In genomic region chr10:128218387-128219117, GRCm38 (mm10) we compare ENCODE assay signal across 35 mouse cellular contexts. TPM values are rescaled to one million over a fixed set of nuclear protein-coding genes. Genes with fewer than 3 reads are reported as not detected.
DNase-seq lines count a peak whose midpoint lies in the region; ATAC-seq lines count a peak whose summit lies in the region.
"Had no signal": no experiment of that assay in that cellular context is flagged by ENCODE, and none has a peak within 500 bp of the region (broad histone marks: within the 10 kb centered on the region; RNA-seq: fewer than 3 reads in every experiment).

No protein-coding gene starts in this region.

- peak; percentile 84 for ATAC-seq in common myeloid progenitor, adult 5-6 weeks (replicated peaks; ENCODE audit: low read depth, poor library complexity, severe bottlenecking)
- peak; percentile 86 for ATAC-seq in liver, embryonic 11.5 days (replicated peaks; ENCODE audit: low FRiP score)
- ATAC-seq in liver, embryonic 16.5 days (ENCODE audit: low read depth) = peak; percentile 82
- ATAC-seq: forebrain, embryonic 14.5 days; intestine, embryonic 16.5 days; midbrain, embryonic 13.5 days had no signal

- no peak overlapping the region for H3K4me3 ChIP-seq in liver, embryonic 11.5 days (ENCODE audit: low read depth, low read length)
- no peak overlapping the region for H3K4me3 ChIP-seq in liver, embryonic 16.5 days (ENCODE audit: low read depth, low read length)
- H3K4me3 ChIP-seq: embryonic facial prominence, embryonic 10.5 days; embryonic facial prominence, embryonic 15.5 days; heart, embryonic 10.5 days; heart, embryonic 15.5 days; hindbrain, embryonic 13.5 days; megakaryocyte, embryonic 14.5 days; midbrain, embryonic 13.5 days; neural tube, embryonic 13.5 days had no signal

- H3K4me2 ChIP-seq in liver, embryonic 11.5 days = no peak overlapping the region
- H3K4me2 ChIP-seq in liver, embryonic 16.5 days (ENCODE audit: low read depth, low read length) = no peak overlapping the region
- H3K4me2 ChIP-seq: embryonic facial prominence, embryonic 15.5 days; heart, embryonic 15.5 days; hindbrain, embryonic 13.5 days; midbrain, embryonic 13.5 days; neural tube, embryonic 13.5 days had no signal

- no peak overlapping the region for H3K9ac ChIP-seq in liver, embryonic 11.5 days (ENCODE audit: low read depth, low read length)
- peak overlapping the region; percentile 24; the same call in 1 of the 2 replicates for H3K9ac ChIP-seq in liver, embryonic 16.5 days (ENCODE audit: low read depth, low read length)
- H3K9ac ChIP-seq: embryonic facial prominence, embryonic 15.5 days; heart, embryonic 15.5 days; hindbrain, embryonic 13.5 days; midbrain, embryonic 13.5 days; neural tube, embryonic 13.5 days had no signal

- 78% methylated on average over 18 of the region's 18 CpGs for WGBS in liver, embryonic 11.5 days
- WGBS in liver, embryonic 16.5 days (ENCODE audit: insufficient replicate concordance) = 41% methylated on average over 18 of the region's 18 CpGs

- no peak for DNase-seq in liver, embryonic 11.5 days (ENCODE audit: low spot score)
- no peak for DNase-seq in heart, postnatal 14 days
- DNase-seq in adrenal gland, postnatal 25 days = no peak
- no peak for DNase-seq in thymus, postnatal 25 days
- DNase-seq: adrenal gland, adult 8-10 months; B cell, adult 2 months; cerebellum, adult 11 months; cerebellum, adult 9-11 months; gastrocnemius, postnatal 25 days; heart, adult 11 months; heart, postnatal 36 days; kidney, adult 8-10 months; lung, postnatal 36 days had no signal

- peak overlapping the region; percentile 6 for H3K27ac ChIP-seq in liver, embryonic 11.5 days (ENCODE audit: low read depth, low read length)
- H3K27ac ChIP-seq in liver, embryonic 16.5 days (ENCODE audit: low read length) = peak overlapping the region; percentile 64; the same call in 1 of the 2 replicates
- H3K27ac ChIP-seq: embryonic facial prominence, embryonic 10.5 days; embryonic facial prominence, embryonic 15.5 days; heart, embryonic 10.5 days; heart, embryonic 15.5 days; hindbrain, embryonic 13.5 days; kidney, postnatal 0 days; midbrain, embryonic 13.5 days; neural tube, embryonic 13.5 days had no signal

- H3K9me3 ChIP-seq in liver, embryonic 11.5 days (ENCODE audit: control insufficient read depth, low read length) = no peaks in the 10 kb centered on the region
- no peaks in the 10 kb centered on the region for H3K9me3 ChIP-seq in liver, embryonic 16.5 days (replicated peaks; ENCODE audit: control insufficient read depth, low read length)
- H3K9me3 ChIP-seq: embryonic facial prominence, embryonic 10.5 days; embryonic facial prominence, embryonic 15.5 days; heart, embryonic 10.5 days; heart, embryonic 15.5 days; hindbrain, embryonic 13.5 days; megakaryocyte, embryonic 14.5 days; midbrain, embryonic 13.5 days; neural tube, embryonic 13.5 days had no signal

- H3K36me3 ChIP-seq in liver, embryonic 11.5 days (ENCODE audit: control insufficient read depth, insufficient read depth, low read length) = no peaks in the 10 kb centered on the region
- H3K36me3 ChIP-seq in liver, embryonic 16.5 days (ENCODE audit: control insufficient read depth, insufficient read depth) = no peaks in the 10 kb centered on the region
- H3K36me3 ChIP-seq: embryonic facial prominence, embryonic 10.5 days; embryonic facial prominence, embryonic 15.5 days; heart, embryonic 10.5 days; heart, embryonic 15.5 days; hindbrain, embryonic 13.5 days; midbrain, embryonic 13.5 days; neural tube, embryonic 13.5 days had no signal

- H3K4me1 ChIP-seq in liver, embryonic 11.5 days (replicated peaks; ENCODE audit: control insufficient read depth, insufficient read depth, low read length) = peaks cover 13% of the 10 kb centered on the region; the same call in 1 of the 2 replicates
- H3K4me1 ChIP-seq in liver, embryonic 16.5 days (ENCODE audit: control insufficient read depth, low read depth, low read length) = peaks cover 17% of the 10 kb centered on the region
- H3K4me1 ChIP-seq: embryonic facial prominence, embryonic 15.5 days; heart, embryonic 15.5 days; hindbrain, embryonic 13.5 days; midbrain, embryonic 13.5 days; neural tube, embryonic 13.5 days had no signal

- intact Hi-C loops in heart, postnatal 14 days (cut with DNase I) = no loop called here

- H3K27me3 ChIP-seq in liver, embryonic 11.5 days (replicated peaks; ENCODE audit: control insufficient read depth, insufficient read depth, low read length) = no peaks in the 10 kb centered on the region
- H3K27me3 ChIP-seq in liver, embryonic 16.5 days (ENCODE audit: control insufficient read depth, insufficient read depth, low read depth, low read length) = no peaks in the 10 kb centered on the region
- H3K27me3 ChIP-seq: embryonic facial prominence, embryonic 15.5 days had no signal

RNA-seq across cellular contexts. Expression of gene Spryd4, which starts 6.9 kb away (rescaled TPM):
- 18.1 and 24.8 TPM in 2 replicates for total RNA-seq in common myeloid progenitor, adult 5-6 weeks (2017)
- polyA plus RNA-seq in liver, embryonic 11.5 days (2014; fragmentation: Nextera tagmentation; extraction: Ambion mirVana) = 32.4 and 37.4 TPM in 2 replicates
- 28.0 and 30.8 TPM in 2 replicates for polyA plus RNA-seq in liver, embryonic 16.5 days (2015; fragmentation: Nextera tagmentation; extraction: Ambion mirVana)
- 10 to 100 TPM; 40.5 to 43.3 TPM for total RNA-seq in heart, postnatal 14 days (2021)
- 15.3 and 18.0 TPM in 2 replicates for total RNA-seq in adrenal gland, postnatal 25 days (2021)

RNA-seq across cellular contexts. Expression of gene Mip, which starts 7.1 kb away (rescaled TPM):
- total RNA-seq in common myeloid progenitor, adult 5-6 weeks (2017) = 1.2 TPM in 1 of 2 replicates, not detected in the other
- 0.08 TPM in 1 of 2 replicates, not detected in the other for polyA plus RNA-seq in liver, embryonic 11.5 days (2014; fragmentation: Nextera tagmentation; extraction: Ambion mirVana)
- 0.05 TPM in 1 of 2 replicates, not detected in the other for polyA plus RNA-seq in liver, embryonic 16.5 days (2015; fragmentation: Nextera tagmentation; extraction: Ambion mirVana)
- total RNA-seq in heart, postnatal 14 days (2021) = not detected
- total RNA-seq in adrenal gland, postnatal 25 days (2021) = not detected in 2 replicates
- total RNA-seq: adrenal gland, adult 8-10 months; heart, postnatal 36 days; left cerebral cortex, adult 18-20 months; left cerebral cortex, postnatal 14 days; liver, adult 2 months had no signal
- polyA plus RNA-seq: cortical plate, adult 2 months; embryonic facial prominence, embryonic 10.5 days; heart, embryonic 10.5 days; heart, embryonic 15.5 days; kidney, postnatal 0 days; large intestine, adult 2 months; liver, adult 2 months; lung, embryonic 16.5 days; neural tube, embryonic 13.5 days; small intestine, adult 2 months; testis, adult 2 months; thymus, postnatal 0 days had no signal

RNA-seq across cellular contexts. Expression of gene Timeless, which starts 13.3 kb away (rescaled TPM):
- 98.6 and 102 TPM in 2 replicates for total RNA-seq in common myeloid progenitor, adult 5-6 weeks (2017)
- 67.5 and 71.2 TPM in 2 replicates for polyA plus RNA-seq in liver, embryonic 11.5 days (2014; fragmentation: Nextera tagmentation; extraction: Ambion mirVana)
- 23.5 and 23.6 TPM in 2 replicates for polyA plus RNA-seq in liver, embryonic 16.5 days (2015; fragmentation: Nextera tagmentation; extraction: Ambion mirVana)
- total RNA-seq in heart, postnatal 14 days (2021) = 10 to 100 TPM in 1 of 2 experiments, 1 to 10 TPM in 1; 6.6 to 11.1 TPM
- 14.1 and 20.7 TPM in 2 replicates for total RNA-seq in adrenal gland, postnatal 25 days (2021)

RNA-seq across cellular contexts. Expression of gene Gls2, which starts 24.3 kb away (rescaled TPM):
- 4.3 and 5.8 TPM in 2 replicates for total RNA-seq in common myeloid progenitor, adult 5-6 weeks (2017)
- polyA plus RNA-seq in liver, embryonic 11.5 days (2014; fragmentation: Nextera tagmentation; extraction: Ambion mirVana) = 3.1 and 3.4 TPM in 2 replicates
- polyA plus RNA-seq in liver, embryonic 16.5 days (2015; fragmentation: Nextera tagmentation; extraction: Ambion mirVana) = 14.8 and 21.4 TPM in 2 replicates
- total RNA-seq in heart, postnatal 14 days (2021) = under 1 TPM; 0.60 to 0.90 TPM
- total RNA-seq in adrenal gland, postnatal 25 days (2021) = 1.3 and 5.5 TPM in 2 replicates

RNA-seq across cellular contexts. Expression of gene Apon, which starts 35.3 kb away (rescaled TPM):
- total RNA-seq in common myeloid progenitor, adult 5-6 weeks (2017) = 0.46 TPM in 1 of 2 replicates, not detected in the other
- polyA plus RNA-seq in liver, embryonic 11.5 days (2014; fragmentation: Nextera tagmentation; extraction: Ambion mirVana) = 0.43 and 0.92 TPM in 2 replicates
- polyA plus RNA-seq in liver, embryonic 16.5 days (2015; fragmentation: Nextera tagmentation; extraction: Ambion mirVana) = 1.4 and 1.9 TPM in 2 replicates
- under 1 TPM in 1 of 2 experiments, not detected in 1; 0.19 TPM for total RNA-seq in heart, postnatal 14 days (2021)
- 0.30 and 2.8 TPM in 2 replicates for total RNA-seq in adrenal gland, postnatal 25 days (2021)
- total RNA-seq: gastrocnemius, postnatal 25 days; left cerebral cortex, adult 18-20 months; left cerebral cortex, postnatal 14 days had no signal
- polyA plus RNA-seq: cortical plate, adult 2 months; forebrain, embryonic 14.5 days; small intestine, adult 2 months had no signal
